8 mouse cellular contexts compared by ENCODE assay signal in the genomic region with DNA sequence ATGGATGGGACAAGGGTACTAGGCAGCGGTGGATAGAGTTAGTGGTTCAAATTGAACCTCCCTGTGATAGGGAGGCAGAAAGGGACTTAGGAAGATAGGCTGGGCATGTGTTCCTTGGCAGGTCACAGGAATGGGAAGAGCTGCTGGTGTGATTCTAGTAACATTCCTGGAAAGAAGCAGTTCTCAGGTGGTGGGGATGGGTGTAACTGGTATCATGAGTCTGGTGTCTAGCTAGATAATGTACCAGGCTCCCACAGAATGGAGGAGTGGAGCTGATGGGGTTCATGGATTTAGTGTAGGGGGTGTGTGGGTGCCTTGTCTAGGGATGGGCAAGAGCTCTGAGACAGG. TPM values are rescaled to one million over a fixed set of nuclear protein-coding genes. Genes with fewer than 3 reads are reported as not detected.
DNase-seq lines count a peak whose midpoint lies in the region; ATAC-seq and TF ChIP-seq lines count a peak whose summit lies in the region.

No protein-coding gene starts in this region.

- TF ChIP-seq EP300 in lung, postnatal 0 days (IDR thresholded peaks at IDR 0.05) = no peak

- peak; percentile 16 for ATAC-seq in lung, postnatal 0 days
- peak; percentile 13 for ATAC-seq in liver, embryonic 11.5 days (replicated peaks; ENCODE audit: low FRiP score)
- ATAC-seq in stomach, embryonic 15.5 days (ENCODE audit: insufficient read depth, low FRiP score, low read depth) = 0 out of 2 replicates have a peak, but pooled peaks have one; percentile 10

- TF ChIP-seq CTCF in lung, postnatal 0 days (IDR thresholded peaks at IDR 0.05) = no peak

- H3K4me1 ChIP-seq in heart, embryonic 10.5 days = no peaks in the 10 kb centered on the region
- no peaks in the 10 kb centered on the region for H3K4me1 ChIP-seq in lung, postnatal 0 days (ENCODE audit: insufficient read depth, low read depth, low read length)
- no peaks in the 10 kb centered on the region for H3K4me1 ChIP-seq in liver, embryonic 11.5 days (replicated peaks; ENCODE audit: control insufficient read depth, insufficient read depth, low read length)
- H3K4me1 ChIP-seq in stomach, embryonic 15.5 days = no peaks in the 10 kb centered on the region

- H3K36me3 ChIP-seq in heart, embryonic 10.5 days = no peaks in the 10 kb centered on the region
- H3K36me3 ChIP-seq in lung, postnatal 0 days (ENCODE audit: insufficient read depth, low read length) = no peaks in the 10 kb centered on the region
- H3K36me3 ChIP-seq in liver, embryonic 11.5 days (ENCODE audit: control insufficient read depth, insufficient read depth, low read length) = no peaks in the 10 kb centered on the region
- H3K36me3 ChIP-seq in stomach, embryonic 15.5 days = no peaks in the 10 kb centered on the region

- H3K27ac ChIP-seq in heart, embryonic 10.5 days = no peak overlapping the region
- no peak overlapping the region for H3K27ac ChIP-seq in lung, postnatal 0 days (ENCODE audit: low read length)
- H3K27ac ChIP-seq in liver, embryonic 11.5 days (ENCODE audit: low read depth, low read length) = no peak overlapping the region
- no peak overlapping the region for H3K27ac ChIP-seq in stomach, embryonic 15.5 days

- DNase-seq in heart, embryonic 10.5 days (ENCODE audit: low spot score) = peak; percentile 81
- no peak for DNase-seq in heart, adult 8-10 months (ENCODE audit: low spot score)
- peak; percentile 22 for DNase-seq in lung, postnatal 0 days (ENCODE audit: low spot score)
- no peak for DNase-seq in lung, postnatal 4 days
- no peak for DNase-seq in liver, embryonic 11.5 days (ENCODE audit: low spot score)
- no peak for DNase-seq in thymus, postnatal 25 days
- DNase-seq in cerebellum, adult 11 months = no peak

- no peak overlapping the region for H3K4me2 ChIP-seq in lung, postnatal 0 days (replicated peaks; ENCODE audit: low read depth, low read length)
- H3K4me2 ChIP-seq in liver, embryonic 11.5 days = no peak overlapping the region
- H3K4me2 ChIP-seq in stomach, embryonic 15.5 days = no peak overlapping the region

- H3K9me3 ChIP-seq in heart, embryonic 10.5 days = peaks cover 26% of the 10 kb centered on the region
- peaks cover 35% of the 10 kb centered on the region for H3K9me3 ChIP-seq in lung, postnatal 0 days (ENCODE audit: low read length)
- H3K9me3 ChIP-seq in liver, embryonic 11.5 days (ENCODE audit: control insufficient read depth, low read length) = peaks cover 18% of the 10 kb centered on the region
- peaks cover 16% of the 10 kb centered on the region for H3K9me3 ChIP-seq in stomach, embryonic 15.5 days

- no peak overlapping the region for H3K9ac ChIP-seq in lung, postnatal 0 days (replicated peaks; ENCODE audit: low read depth)
- H3K9ac ChIP-seq in liver, embryonic 11.5 days (ENCODE audit: low read depth, low read length) = no peak overlapping the region
- H3K9ac ChIP-seq in stomach, embryonic 15.5 days = no peak overlapping the region

- H3K4me3 ChIP-seq in heart, embryonic 10.5 days = no peak overlapping the region
- H3K4me3 ChIP-seq in lung, postnatal 0 days (ENCODE audit: low read depth, low read length) = no peak overlapping the region
- no peak overlapping the region for H3K4me3 ChIP-seq in liver, embryonic 11.5 days (ENCODE audit: low read depth, low read length)
- H3K4me3 ChIP-seq in stomach, embryonic 15.5 days (replicated peaks) = no peak overlapping the region

- 83% methylated on average over 1 of the region's 1 CpGs for WGBS in heart, embryonic 10.5 days
- 87% methylated on average over 1 of the region's 1 CpGs for WGBS in lung, postnatal 0 days
- 81% methylated on average over 1 of the region's 1 CpGs for WGBS in liver, embryonic 11.5 days
- WGBS in stomach, embryonic 15.5 days = 84% methylated on average over 1 of the region's 1 CpGs

- no peaks in the 10 kb centered on the region for H3K27me3 ChIP-seq in heart, embryonic 10.5 days (ENCODE audit: insufficient read depth, poor library complexity, severe bottlenecking)
- no peaks in the 10 kb centered on the region for H3K27me3 ChIP-seq in lung, postnatal 0 days (replicated peaks; ENCODE audit: insufficient read depth, low read length)
- no peaks in the 10 kb centered on the region for H3K27me3 ChIP-seq in liver, embryonic 11.5 days (replicated peaks; ENCODE audit: control insufficient read depth, insufficient read depth, low read length)
- no peaks in the 10 kb centered on the region for H3K27me3 ChIP-seq in stomach, embryonic 15.5 days (replicated peaks)

RNA-seq across cellular contexts. Expression of gene Zfp982, which starts 59.8 kb away (rescaled TPM):
- 9.8 and 11.9 TPM in 2 replicates for polyA plus RNA-seq in heart, embryonic 10.5 days (2016; fragmentation: Nextera tagmentation; extraction: Ambion mirVana)
- total RNA-seq in heart, adult 8-10 months (2022) = 1 to 10 TPM; 8.1 to 9.8 (median 9.1) TPM
- 1.4 and 1.7 TPM in 2 replicates for polyA plus RNA-seq in lung, postnatal 0 days (2015; fragmentation: Nextera tagmentation; extraction: Ambion mirVana)
- polyA plus RNA-seq in liver, embryonic 11.5 days (2014; fragmentation: Nextera tagmentation; extraction: Ambion mirVana) = 8.8 and 9.0 TPM in 2 replicates
- polyA plus RNA-seq in stomach, embryonic 15.5 days (2015; fragmentation: Nextera tagmentation; extraction: Ambion mirVana) = 5.1 and 5.4 TPM in 2 replicates

Comparison
In these comparisons a context has a peak if more than half of its experiments do, and no peak if none do; other contexts are left out.
1. DNase-seq: peak in heart, embryonic 10.5 days (single experiment) and lung, postnatal 0 days (single experiment); none in heart, adult 8-10 months (single experiment), lung, postnatal 4 days (0 of 2), liver, embryonic 11.5 days (single experiment), thymus, postnatal 25 days (single experiment) and cerebellum, adult 11 months (single experiment).
2. Peak in every context shown above with its lines, with median percentiles within 50 percentile points of each other: ATAC-seq.